Mouse (Mus musculus) layer of hippocampus, postnatal 36 days (tissue): ENCODE measurements around the gene Ptms. TPM values are rescaled to one million over a fixed set of nuclear protein-coding genes. Genes with fewer than 3 reads are reported as not detected.

ENCODE experiments used
- DNase-seq, 2 experiments: peaks; one replicate each; pipeline ENCODE4 v3.0.0; 2022
- total RNA-seq, 2 experiments: library from RNA; stranded (reverse); gene quantifications; 2 replicates each; pipeline ENCODE4 v1.2.3; 2021

Gene Ptms
- 1,000 to 10,000 TPM; 1,023 to 1,087 TPM for total RNA-seq

DNA sequence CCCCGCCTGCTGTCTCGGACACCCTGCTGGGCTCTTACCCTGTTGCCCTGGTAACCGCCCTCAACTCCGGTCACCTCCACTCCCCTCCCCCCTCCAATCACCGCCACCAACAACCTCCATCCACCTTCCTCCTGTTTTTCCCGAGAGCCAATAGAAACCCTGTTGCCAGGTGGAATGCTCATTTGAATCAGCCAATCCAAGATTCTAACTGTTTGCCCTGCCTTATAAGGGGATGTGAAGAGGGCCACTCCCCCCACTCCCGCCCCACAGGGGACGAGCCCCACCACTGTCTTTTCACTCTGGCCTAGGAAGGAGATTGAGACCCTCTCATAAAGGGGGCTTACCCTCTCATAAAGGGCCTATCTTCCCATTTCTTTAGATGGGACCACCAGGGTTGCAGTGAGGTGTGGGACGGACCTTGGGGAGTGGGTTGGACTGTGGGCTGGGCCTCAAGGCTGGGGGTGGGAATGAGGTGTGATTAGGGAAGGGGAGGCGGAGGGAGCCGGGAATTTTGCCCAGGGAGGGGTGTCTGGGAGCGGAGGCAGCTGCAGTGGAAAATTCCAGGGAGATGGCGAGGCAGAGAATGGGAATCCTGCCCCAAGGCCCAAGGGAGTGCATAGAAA, at the start of gene Ptms:
Gene Ptms, minus strand, starts transcription at position 409 of the 623 bp plus-strand sequence.
- DNase-seq: peak; percentile 91 to 93

GRCm38 (mm10) chr6:124967766-124968165, 47.9 kb upstream of the Ptms start:
- DNase-seq: no peak

- no peak for DNase-seq
These were observed 46.7 kb upstream of the Ptms start for GRCm38 (mm10) chr6:124966466-124967118.

DNA sequence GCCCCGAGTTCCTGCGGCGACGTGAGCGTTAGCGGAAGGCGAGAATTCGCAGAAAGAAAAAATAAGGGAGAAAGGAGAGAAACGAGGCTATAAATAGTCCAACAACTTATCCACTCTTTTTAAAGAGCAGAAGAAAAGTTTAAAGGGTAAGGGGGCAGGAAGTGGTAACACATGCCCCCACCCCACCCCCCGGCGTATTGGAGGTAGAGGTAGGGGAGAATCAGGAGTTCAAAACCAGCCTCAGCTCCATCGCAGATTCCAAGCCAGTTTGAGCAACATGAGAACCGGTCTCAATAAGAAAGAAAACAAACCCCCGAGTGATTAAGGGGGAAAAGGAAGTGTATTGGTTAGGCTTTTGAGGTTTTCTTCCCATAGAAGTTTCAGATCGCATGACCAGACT, 45.8 kb upstream of the Ptms start:
- no peak for DNase-seq

DNA sequence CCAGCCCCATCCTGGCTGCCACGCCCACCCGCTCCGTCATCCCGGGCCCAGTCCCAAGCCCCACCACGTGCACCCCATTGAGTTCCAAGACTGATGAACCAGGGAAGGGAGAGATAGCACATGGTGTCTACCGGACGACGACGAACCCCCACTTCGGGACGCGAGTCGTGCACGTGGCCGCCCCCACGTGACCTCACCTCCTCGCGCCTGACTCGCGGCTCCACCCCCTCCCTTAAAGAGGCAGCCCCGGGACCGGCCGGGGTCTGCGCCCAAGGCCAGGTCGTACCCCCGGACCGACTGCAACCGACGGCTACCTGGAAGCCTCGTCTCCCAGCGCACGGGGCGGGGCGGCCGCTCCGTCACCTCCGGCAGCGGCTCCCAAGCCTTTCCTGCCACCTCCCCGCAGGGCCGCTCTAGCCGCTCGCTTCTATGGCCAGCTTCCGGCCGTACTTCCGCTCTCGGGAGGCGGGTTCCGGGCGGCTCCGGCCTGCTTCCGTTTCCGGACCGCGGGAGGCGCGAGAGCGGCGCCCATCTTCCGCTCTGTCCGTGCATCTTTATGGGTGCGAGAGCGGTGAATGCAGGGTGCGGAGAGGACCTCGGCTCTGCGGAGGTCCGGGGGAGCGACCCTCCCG, 45.3 kb upstream of the Ptms start, which contains the start of gene Cops7a:
Gene Cops7a, minus strand, starts transcription at position 451 of the 632 bp plus-strand sequence.
- DNase-seq: peak; percentile 96

GRCm38 (mm10) chr6:124964638-124965037, 44.7 kb upstream of the Ptms start:
- no peak for DNase-seq

DNA sequence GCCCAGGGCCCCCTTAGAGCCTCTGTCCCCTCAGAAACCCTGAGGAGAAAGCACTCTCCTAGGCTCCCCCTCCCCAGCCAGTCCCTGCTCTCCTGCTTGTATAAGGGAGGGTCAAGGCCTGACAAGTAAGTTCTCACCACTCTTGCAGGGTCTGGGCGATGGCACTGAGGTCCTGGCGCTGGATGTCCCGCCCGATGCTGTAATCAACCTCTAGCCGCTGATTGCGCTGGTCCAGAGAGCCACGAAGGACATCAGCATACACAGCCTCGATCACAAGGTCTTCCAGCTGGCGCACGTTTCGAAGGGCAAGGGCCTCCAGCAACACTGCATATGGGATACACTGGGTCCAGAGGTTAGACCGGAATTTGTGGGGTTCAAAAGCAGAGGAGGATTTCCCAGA, 41.1 kb upstream of the Ptms start:
- DNase-seq: no peak

GRCm38 (mm10) chr6:124959960-124960359, 40.1 kb upstream of the Ptms start:
- no peak for DNase-seq

DNA sequence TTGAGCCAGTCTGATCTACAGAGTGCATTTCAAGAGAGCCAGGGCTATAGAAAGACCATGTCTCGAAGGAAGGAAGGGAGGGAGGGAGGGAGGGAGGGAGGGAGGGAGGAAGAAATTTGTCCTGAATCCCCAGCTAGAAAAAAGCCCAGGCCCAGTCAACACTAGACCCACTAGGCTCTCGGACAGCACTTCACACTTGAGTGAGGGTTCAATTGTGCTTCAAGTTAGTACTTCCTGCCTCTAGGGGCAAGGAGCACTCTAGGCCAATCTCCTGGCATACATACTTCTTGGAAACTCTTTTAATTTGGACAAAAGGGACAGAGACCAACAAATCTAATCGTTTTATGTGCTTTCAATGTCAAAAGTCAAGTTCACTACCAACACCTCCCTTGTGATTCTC, 38.2 kb upstream of the Ptms start:
- no peak for DNase-seq

GRCm38 (mm10) chr6:124955212-124955611, 35.3 kb upstream of the Ptms start:
- no peak for DNase-seq

- DNase-seq: no peak
These were observed 34.2 kb upstream of the Ptms start for GRCm38 (mm10) chr6:124953991-124954715.

DNA sequence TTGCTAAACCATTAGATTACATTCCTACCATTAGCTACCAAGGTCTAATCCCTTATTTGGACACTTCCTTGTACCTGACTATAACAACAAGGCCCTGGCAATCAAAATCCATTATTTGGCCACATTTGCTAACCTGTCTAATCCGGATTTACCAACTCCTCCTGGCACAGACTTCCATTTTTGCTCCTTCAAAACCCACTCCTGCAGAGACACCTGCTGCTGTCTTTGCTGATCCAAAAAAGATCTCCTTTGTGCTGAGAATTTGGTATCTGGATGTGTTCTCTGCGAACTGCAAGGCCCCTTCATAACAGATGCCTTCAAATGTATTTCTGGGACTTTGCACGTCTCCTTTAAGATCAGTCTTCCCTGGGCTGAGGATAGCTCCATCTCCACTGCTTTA, 23.6 kb upstream of the Ptms start:
- no peak for DNase-seq

DNA sequence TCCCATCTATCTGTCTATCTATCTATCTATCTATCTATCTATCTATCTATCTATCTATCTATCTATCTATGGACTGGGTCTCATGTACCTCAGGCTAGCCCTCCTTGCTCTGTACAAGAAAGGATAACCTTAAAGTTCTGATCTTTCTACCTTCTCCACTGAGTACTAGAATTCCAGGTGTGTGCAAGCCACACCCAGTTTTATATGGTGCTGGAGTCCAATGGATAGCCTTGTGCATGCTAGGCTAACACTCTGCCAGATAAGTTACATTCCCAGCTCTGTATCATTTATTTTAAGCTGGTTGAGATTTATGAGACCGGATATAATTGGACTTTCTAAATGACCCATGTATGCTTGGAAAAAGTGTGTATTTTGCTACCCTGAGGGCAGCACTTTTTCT, 21.8 kb upstream of the Ptms start:
- no peak for DNase-seq

DNA sequence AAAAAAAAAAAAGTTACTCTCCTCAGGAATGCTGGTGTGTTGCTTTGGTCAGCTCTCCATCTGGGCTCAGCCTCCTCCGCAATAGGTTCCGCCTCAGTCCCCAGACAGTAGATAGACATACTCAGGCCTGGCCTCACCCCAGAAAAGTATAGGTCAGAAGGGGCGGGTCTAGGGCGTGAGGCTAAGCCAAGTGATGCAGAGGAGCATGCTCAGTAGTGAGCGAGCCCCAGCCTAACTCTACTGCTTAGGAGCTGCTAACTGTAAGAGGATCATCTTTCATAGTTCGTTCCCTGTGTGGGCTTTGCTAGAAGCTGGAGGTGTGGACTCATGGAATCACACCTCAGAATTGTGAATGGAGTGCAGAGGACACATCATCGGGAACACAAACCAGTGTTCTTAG, 18.7 kb upstream of the Ptms start:
- DNase-seq: no peak

DNA sequence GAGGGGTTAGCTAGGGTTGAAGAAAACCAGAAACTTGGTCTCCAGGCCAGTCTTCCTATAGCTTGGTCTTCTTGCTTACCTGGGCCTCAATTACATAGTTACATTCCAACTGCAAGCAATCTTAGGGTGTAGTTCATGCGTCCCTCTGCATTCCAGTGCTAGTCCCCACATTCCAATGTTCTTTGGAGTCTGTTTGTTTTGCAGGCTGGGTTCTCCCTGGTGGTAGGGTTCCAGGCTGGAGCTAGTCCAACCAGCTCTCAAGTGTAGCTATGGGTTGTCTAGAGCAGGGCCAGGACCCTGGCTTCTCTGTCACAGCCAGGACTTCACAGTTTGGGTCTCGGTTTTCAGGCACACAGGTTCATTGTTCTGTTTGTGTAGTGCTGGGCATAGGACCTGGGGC, 17.6 kb upstream of the Ptms start:
- DNase-seq: no peak

GRCm38 (mm10) chr6:124936681-124937080, 16.8 kb upstream of the Ptms start:
- no peak for DNase-seq

DNA sequence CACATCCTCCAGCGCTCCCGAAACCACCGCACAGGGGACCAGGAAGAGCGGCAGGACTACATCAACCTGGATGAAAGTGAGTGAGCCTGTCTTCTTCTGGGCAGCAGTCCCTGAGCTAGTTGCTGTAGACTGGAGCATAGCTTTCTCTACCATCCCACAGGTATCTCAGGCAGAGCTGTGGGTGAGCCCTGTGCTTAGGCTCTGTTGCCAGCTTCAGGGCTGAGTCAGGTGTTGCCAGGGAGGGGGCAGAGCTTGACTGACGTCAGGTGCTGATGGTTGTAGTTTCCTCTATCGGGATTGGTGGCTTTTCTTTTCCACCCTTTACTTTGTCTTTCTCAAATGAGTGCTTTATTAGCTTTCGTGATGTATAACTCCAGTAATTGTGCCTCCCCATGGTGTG, 14.8 kb upstream of the Ptms start:
- DNase-seq: no peak

- DNase-seq: no peak
These were observed 13.2 kb upstream of the Ptms start for GRCm38 (mm10) chr6:124933127-124933526.

- no peak for DNase-seq
These were observed 12.4 kb upstream of the Ptms start for GRCm38 (mm10) chr6:124932314-124932695.

GRCm38 (mm10) chr6:124931525-124932313, 11.8 kb upstream of the Ptms start:
- DNase-seq: no peak

DNA sequence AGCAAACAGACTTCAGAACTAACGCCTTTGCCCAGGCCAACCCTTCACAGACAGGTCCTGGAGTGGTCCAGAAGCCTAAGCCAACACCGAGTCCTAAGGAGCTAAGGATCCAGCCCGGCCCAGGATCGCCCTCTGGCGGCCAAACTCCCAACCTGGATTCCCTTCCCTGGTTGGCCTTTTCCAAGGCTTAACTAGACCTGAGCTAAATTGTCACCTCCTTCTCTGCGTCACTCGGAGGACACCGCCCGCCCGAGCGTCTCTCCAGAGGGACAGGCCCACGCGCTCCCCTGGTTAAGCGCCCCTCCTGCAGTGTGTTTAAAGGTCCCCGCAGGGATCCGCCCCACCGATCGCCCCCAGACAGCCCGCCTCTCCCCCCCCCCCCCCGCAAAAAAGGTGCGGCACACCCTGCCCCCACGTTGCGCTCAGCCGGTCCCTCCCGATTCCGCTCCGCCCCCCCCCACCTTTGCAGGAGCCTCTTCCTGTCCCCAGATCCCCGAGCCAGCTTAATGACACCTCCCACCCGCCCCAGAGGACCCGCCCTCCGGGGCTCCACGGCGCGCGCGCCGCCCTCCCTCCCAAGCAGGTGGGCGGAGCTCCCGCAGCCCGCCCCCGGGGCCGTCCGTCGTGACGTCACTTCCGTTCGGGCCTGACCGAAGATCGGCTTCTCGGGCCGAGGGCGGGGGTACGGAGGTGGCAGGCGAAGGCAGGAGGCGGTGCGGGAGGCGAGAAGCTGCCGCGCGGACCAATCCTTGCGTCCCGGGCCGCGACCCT, 11.0 kb upstream of the Ptms start, which contains the start of gene Mlf2:
Gene Mlf2, plus strand, starts transcription at position 633 of the 771 bp plus-strand sequence.
- peak; percentile 97 to 98 for DNase-seq
